Mouse (Mus musculus): ENCODE measurements around the gene Fbxl16. TPM values are rescaled to one million over a fixed set of nuclear protein-coding genes. Genes with fewer than 3 reads are reported as not detected.
"Not testable (repeated sequence)": the region's sequence is repeated elsewhere in the genome, so short reads cannot be mapped to it uniquely, and the experiment has no call there.

Gene Fbxl16
- polyA plus RNA-seq, 1 experiment from 2014 or later = 0.78 TPM

DNA sequence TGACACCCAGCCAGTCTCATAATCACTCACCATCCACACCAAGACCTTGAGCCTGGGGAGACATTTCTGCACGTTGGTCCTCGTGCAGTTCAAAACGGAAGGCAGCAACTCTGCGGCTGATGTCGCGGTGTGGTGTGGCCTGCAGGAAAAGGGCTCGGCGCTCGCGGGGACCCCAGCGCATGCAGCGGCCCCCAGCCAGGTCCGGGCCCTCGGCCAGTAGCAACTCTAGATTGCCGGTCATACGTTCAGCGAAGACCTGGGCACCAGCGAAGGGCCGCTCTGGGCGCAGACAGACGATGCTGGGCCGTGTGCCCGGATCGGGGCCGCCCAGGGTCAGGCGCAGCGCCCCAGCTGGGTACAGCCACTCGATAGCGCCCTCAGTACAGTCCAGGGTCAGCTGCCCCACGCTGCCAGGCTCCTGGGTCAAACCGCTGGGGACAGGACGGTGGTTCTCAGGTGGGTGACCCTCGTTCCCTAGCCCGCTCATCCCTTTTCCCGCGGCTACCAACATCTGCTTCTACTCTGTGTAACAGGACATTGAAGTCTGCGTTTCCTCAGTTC, 12.6 kb upstream of the Fbxl16 start:
- 4% methylated on average over 37 of the region's 37 CpGs for WGBS
- Histone ChIP-seq H3K4me3 (peak overlapping the region; percentile 69), H3K9ac (peak overlapping the region; percentile 65), H3K27ac (no peak overlapping the region), H3K27me3 (peaks cover 1% of the 10 kb centered on the region; the same call in 1 of the 2 replicates), H3K36me3 (no peaks in the 10 kb centered on the region), H3K4me2 (peak overlapping the region; percentile 82), H3K4me1 (replicated peaks) (peaks cover 35% of the 10 kb centered on the region), H3K9me3 (replicated peaks) (no peaks in the 10 kb centered on the region)
- no peak for ATAC-seq (replicated peaks; ENCODE audit: insufficient number of reproducible peaks, insufficient read depth, low FRiP score, low read depth)

DNA sequence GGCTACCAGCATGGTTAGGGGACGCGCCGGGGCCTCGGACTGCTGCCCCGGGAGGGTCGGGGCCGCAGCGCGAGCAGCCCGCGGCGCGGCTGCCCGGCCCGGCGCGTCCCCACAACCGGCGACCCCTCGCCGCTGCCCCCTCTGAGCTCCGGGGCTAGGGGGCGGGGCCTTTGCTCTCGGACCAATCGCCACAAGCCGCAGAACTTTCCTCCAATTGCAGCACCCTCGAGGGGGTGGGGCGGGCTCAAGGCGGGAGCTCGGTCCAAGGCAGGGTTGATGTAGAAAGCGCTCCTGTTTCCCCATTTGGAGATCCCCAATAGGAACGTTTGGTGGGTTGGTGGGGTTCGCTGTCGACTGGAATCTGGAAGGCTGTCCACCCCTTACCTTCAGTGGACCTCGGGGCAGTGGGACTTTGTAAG, 11.9 kb upstream of the Fbxl16 start, which contains the start of gene Metrn:
Gene Metrn, minus strand, starts transcription at position 186 of the 419 bp plus-strand sequence.
- 0% methylated on average over 35 of the region's 35 CpGs for WGBS
- Histone ChIP-seq H3K4me1 (replicated peaks) (peaks cover 31% of the 10 kb centered on the region), H3K27me3 (peaks cover 5% of the 10 kb centered on the region), H3K4me3 (peak within 1 kb of the TSS; percentile 69), H3K36me3 (no peaks in the 10 kb centered on the region), H3K9ac (peak within 1 kb of the TSS; percentile 65), H3K4me2 (peak within 1 kb of the TSS; percentile 82), H3K27ac (no peak within 1 kb of the TSS), H3K9me3 (replicated peaks) (no peaks in the 10 kb centered on the region)
- ATAC-seq (replicated peaks; ENCODE audit: insufficient number of reproducible peaks, insufficient read depth, low FRiP score, low read depth) = peak; percentile 78

DNA sequence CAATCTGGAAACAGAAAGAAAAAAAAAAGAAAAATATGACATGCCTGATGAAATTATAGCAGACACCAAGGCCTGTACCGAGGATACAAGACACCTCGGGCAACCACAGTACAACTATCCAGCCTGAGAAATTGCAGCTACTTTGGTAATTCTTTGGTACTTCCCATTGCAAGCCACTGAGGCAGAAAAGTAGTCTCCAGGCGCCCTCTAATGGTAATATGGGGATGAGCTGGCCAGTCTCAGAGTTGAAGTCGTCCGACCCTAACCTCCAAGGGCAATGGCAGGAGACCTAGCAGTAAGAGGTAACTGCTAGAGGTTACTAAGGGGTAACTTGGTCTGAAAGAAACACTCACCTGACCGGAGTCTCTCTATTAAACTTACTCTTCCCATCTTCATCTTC, 7.9 kb upstream of the Fbxl16 start:
- 5% methylated on average over 6 of the region's 6 CpGs for WGBS

DNA sequence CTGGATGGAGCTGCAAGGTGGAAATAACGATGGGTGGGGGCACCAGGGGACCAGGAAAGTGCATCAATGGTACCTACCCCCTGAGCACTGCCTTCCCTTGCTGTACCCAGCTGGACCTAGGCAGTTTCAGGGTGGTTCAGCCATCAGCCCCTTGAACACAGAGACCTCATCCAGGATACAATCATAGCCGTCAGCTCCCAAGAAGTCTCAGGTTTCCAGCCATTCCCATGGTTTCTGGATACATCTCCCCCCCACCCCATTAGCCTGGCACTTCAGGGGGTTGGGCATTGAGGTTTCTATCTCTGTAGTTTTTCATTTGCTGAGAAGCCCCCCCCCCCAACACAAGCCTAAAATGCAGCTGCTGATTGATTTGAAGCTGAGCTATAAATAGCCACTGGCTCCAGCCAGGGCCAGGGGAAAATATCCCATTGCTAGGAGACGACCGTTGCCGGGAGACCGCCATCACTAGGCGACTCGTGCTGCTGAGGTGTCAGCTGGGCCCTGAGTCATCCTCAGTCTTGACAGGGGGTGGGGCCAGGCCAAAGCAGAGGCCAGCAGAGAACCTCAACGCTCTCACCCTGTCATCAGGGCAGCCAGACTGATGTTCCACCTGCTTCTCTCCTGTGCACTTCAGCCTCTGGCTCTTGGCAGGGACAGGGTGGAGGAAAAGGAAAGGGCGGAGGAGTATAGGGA, 5.9 kb upstream of the Fbxl16 start:
- no peak overlapping the region for H3K4me3 ChIP-seq
- H3K27ac ChIP-seq = no peak overlapping the region
- peak; percentile 82 for ATAC-seq (replicated peaks; ENCODE audit: insufficient number of reproducible peaks, insufficient read depth, low FRiP score, low read depth)
- H3K27me3 ChIP-seq = peaks cover 17% of the 10 kb centered on the region
- H3K9ac ChIP-seq = no peak overlapping the region
- H3K9me3 ChIP-seq (replicated peaks) = no peaks in the 10 kb centered on the region
- H3K36me3 ChIP-seq = no peaks in the 10 kb centered on the region
- peak overlapping the region; percentile 27; the same call in 1 of the 2 replicates for H3K4me2 ChIP-seq
- WGBS = 7% methylated on average over 10 of the region's 10 CpGs
- peaks cover 9% of the 10 kb centered on the region for H3K4me1 ChIP-seq (replicated peaks)

More for the DNA sequence above, 7.9 kb upstream of the Fbxl16 start:
- no peaks in the 10 kb centered on the region for H3K36me3 ChIP-seq
- ATAC-seq (replicated peaks; ENCODE audit: insufficient number of reproducible peaks, insufficient read depth, low FRiP score, low read depth) = no peak
- peaks cover 15% of the 10 kb centered on the region for H3K27me3 ChIP-seq
- no peak overlapping the region for H3K27ac ChIP-seq
- H3K4me2 ChIP-seq = no peak overlapping the region
- H3K9me3 ChIP-seq (replicated peaks) = no peaks in the 10 kb centered on the region
- H3K9ac ChIP-seq = no peak overlapping the region
- no peak overlapping the region for H3K4me3 ChIP-seq
- peaks cover 14% of the 10 kb centered on the region for H3K4me1 ChIP-seq (replicated peaks)

DNA sequence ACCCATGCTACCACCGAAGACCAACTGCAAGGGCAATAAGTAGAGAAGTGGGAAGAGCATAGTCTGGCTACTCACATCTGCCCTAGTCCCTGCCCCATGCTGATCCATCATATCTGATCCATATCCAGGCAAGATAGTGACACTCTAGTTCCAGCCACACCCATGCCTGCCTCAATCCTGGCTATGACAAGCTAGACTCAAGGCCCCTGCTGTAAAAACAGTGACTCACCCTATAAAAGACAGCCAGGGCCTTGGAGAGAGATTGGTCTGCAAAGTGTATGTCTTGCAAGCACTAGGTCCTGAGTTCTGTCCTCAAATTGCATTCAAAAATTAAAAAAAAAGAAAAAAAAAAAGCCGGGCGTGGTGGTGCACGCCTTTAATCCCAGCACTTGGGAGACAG, 2.4 kb upstream of the Fbxl16 start:
- Histone ChIP-seq H3K36me3 (no peaks in the 10 kb centered on the region), H3K27me3 (peaks cover 49% of the 10 kb centered on the region), H3K27ac (no peak overlapping the region), H3K9me3 (replicated peaks) (no peaks in the 10 kb centered on the region), H3K9ac (no peak overlapping the region), H3K4me2 (no peak overlapping the region), H3K4me3 (no peak overlapping the region), H3K4me1 (replicated peaks) (peaks cover 27% of the 10 kb centered on the region)
- no peak for ATAC-seq (replicated peaks; ENCODE audit: insufficient number of reproducible peaks, insufficient read depth, low FRiP score, low read depth)
- 86% methylated on average over 4 of the region's 4 CpGs for WGBS

DNA sequence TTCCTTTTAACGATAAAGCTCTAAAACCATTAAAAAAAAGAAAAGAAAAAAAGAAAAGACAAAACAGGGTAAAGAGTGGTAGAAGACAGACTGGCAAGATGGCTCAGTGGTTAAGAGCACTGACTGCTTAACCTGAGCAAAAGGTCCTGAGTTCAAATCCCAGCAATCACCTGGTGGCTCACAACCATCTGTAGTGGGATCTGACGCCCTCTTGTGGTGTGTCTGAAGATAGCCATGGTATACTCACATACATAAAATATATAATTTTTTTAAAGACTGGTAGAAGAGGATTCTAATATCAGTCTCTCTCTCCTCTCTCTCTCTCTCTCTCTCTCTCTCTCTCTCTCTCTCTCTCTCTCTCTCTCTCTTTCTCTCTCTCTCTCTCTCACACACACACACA, 1.4 kb upstream of the Fbxl16 start:
- not testable (repeated sequence) for H3K4me3 ChIP-seq; H3K9me3 ChIP-seq (replicated peaks); ATAC-seq (replicated peaks; ENCODE audit: insufficient number of reproducible peaks, insufficient read depth, low FRiP score, low read depth); H3K27ac ChIP-seq; H3K36me3 ChIP-seq; H3K9ac ChIP-seq; H3K4me2 ChIP-seq
- H3K27me3 ChIP-seq = peaks cover 54% of the 10 kb centered on the region
- peaks cover 27% of the 10 kb centered on the region for H3K4me1 ChIP-seq (replicated peaks)
- WGBS = 45% methylated on average over 2 of the region's 2 CpGs

DNA sequence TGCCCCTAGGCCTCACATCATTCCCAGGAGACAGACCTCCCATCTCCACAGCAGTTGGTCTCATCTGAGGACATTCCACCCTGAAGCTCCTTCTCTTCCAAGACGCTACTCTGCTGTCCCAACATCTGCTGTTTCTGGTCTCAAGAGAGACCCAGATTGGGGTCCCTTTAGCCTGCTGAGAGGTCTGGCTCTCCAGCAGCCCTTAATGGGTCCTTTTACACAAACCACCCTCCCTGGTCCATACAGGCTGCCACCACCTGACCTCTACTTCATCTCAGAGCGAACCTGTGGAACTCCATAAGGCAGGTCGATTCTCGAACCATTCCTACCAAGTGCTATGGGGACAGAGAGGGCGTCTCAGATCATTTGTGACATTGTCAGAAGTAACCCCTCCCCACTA, 857 bp upstream of the Fbxl16 start:
- peaks cover 21% of the 10 kb centered on the region for H3K4me1 ChIP-seq (replicated peaks)
- H3K9me3 ChIP-seq (replicated peaks) = no peaks in the 10 kb centered on the region
- peak overlapping the region; percentile 96 for H3K4me2 ChIP-seq
- no peak overlapping the region for H3K27ac ChIP-seq
- H3K4me3 ChIP-seq = peak overlapping the region; percentile 62
- H3K27me3 ChIP-seq = peaks cover 56% of the 10 kb centered on the region
- no peak for ATAC-seq (replicated peaks; ENCODE audit: insufficient number of reproducible peaks, insufficient read depth, low FRiP score, low read depth)
- 42% methylated on average over 5 of the region's 5 CpGs for WGBS
- no peaks in the 10 kb centered on the region for H3K36me3 ChIP-seq
- 0 out of 2 replicates have a peak overlapping the region, but pooled peaks have one; percentile 40 for H3K9ac ChIP-seq

DNA sequence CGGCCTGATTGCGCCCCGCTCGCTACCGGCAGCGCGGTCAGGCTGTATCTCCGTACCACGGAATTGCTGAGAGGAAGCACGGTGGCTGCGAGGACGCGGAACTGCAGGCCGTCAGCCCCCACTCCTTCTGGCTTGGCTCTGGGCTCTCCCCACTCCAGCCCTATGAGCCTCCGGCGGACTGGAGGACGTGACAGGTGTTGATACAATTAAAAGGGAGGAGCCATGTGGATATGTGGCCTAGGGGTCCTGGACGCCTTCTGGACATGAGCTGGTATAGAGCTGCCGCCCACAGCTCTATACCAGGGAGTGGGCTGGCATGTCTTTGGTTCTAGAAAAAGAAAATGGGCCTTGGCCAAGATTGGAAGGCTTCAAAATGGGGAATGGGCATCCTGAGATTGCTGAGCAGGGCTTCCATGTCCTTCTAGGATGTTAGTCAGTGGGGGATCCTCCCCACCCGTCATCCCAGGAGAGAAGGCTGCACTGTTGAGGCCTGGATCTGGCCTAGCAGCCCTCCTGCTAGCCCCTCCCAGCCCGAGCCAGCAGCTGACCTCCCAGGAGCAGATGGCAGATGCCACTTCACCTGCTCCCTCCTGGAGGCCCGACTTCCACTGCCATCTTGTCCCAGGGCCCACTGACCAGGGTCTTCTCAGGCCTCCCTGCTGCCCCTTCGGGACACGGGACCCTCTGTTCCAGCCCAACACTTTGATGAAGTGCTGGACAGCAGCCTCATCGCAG, 888 bp downstream of the Fbxl16 start:
- Histone ChIP-seq H3K27me3 (peaks cover 67% of the 10 kb centered on the region), H3K27ac (no peak overlapping the region), H3K4me2 (peak overlapping the region; percentile 96), H3K4me1 (replicated peaks) (peaks cover 22% of the 10 kb centered on the region), H3K9me3 (replicated peaks) (no peaks in the 10 kb centered on the region), H3K4me3 (peak overlapping the region; percentile 62), H3K36me3 (no peaks in the 10 kb centered on the region), H3K9ac (peak overlapping the region; percentile 40)
- WGBS = 9% methylated on average over 24 of the region's 25 CpGs
- ATAC-seq (replicated peaks; ENCODE audit: insufficient number of reproducible peaks, insufficient read depth, low FRiP score, low read depth) = no peak

DNA sequence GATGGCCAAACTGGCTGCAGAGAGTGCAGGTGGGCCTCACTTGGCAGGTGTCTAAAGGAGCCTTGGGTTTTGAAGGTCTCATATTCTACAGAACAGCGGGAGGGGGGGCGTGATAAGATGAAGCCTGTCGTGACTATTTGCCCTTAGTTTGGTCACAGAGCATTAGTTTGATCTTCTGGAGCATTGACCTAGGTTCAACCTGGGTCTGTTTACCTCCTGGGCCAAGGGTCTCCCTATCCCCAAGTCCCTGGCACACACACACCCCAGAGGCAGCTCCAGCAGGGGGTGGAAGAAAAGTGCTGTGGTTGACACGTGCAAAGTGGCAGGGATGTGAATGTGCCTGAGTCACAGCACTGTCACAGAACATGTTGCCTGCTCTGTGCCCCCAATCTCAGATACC, 2.0 kb downstream of the Fbxl16 start:
- WGBS = 76% methylated on average over 4 of the region's 4 CpGs
- Histone ChIP-seq H3K4me3 (no peak overlapping the region), H3K9me3 (replicated peaks) (no peaks in the 10 kb centered on the region), H3K36me3 (no peaks in the 10 kb centered on the region), H3K9ac (no peak overlapping the region), H3K27ac (no peak overlapping the region), H3K4me2 (no peak overlapping the region), H3K4me1 (replicated peaks) (peaks cover 22% of the 10 kb centered on the region), H3K27me3 (peaks cover 74% of the 10 kb centered on the region)
- ATAC-seq (replicated peaks; ENCODE audit: insufficient number of reproducible peaks, insufficient read depth, low FRiP score, low read depth) = no peak

DNA sequence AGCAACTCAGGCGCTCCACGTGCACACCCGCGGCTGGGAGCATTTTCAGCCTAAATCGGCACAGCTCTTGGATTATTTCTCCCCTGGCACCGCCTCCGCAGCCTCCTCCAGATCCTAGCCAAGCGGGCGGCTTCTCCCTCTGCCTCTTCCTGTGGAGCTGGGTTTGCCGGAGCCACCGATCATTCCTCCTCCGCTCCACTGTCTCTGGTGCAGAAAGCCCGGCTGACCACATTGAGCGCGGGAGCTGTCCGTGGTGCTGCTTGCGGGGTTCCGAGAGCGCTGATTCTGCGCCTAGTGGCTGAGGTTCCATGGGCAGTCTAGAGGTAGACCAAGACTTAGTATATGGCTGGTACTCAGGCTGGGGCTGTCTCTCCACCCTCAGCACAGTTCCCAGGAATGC, 4.6 kb downstream of the Fbxl16 start:
- no peaks in the 10 kb centered on the region for H3K36me3 ChIP-seq
- no peak overlapping the region for H3K9ac ChIP-seq
- H3K4me3 ChIP-seq = no peak overlapping the region
- H3K9me3 ChIP-seq (replicated peaks) = no peaks in the 10 kb centered on the region
- 2% methylated on average over 20 of the region's 20 CpGs for WGBS
- H3K27me3 ChIP-seq = peaks cover 93% of the 10 kb centered on the region
- H3K4me2 ChIP-seq = no peak overlapping the region
- H3K4me1 ChIP-seq (replicated peaks) = peaks cover 17% of the 10 kb centered on the region
- 0 out of 2 replicates have a peak, but pooled peaks have one; percentile 30 for ATAC-seq (replicated peaks; ENCODE audit: insufficient number of reproducible peaks, insufficient read depth, low FRiP score, low read depth)
- no peak overlapping the region for H3K27ac ChIP-seq

DNA sequence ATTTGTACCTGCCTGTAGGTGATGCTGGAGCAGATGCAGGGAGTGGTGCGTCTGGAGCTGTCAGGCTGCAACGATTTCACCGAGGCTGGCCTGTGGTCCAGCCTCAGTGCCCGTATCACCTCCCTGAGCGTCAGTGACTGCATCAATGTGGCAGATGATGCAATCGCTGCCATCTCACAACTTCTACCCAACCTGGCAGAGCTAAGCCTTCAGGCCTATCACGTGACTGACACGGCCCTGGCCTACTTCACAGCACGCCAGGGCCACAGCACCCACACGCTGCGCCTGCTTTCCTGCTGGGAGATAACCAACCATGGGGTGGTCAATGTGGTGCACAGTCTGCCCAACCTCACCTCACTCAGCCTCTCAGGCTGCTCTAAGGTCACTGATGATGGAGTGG, 8.8 kb downstream of the Fbxl16 start:
- H3K27ac ChIP-seq = no peak overlapping the region
- H3K4me3 ChIP-seq = no peak overlapping the region
- ATAC-seq (replicated peaks; ENCODE audit: insufficient number of reproducible peaks, insufficient read depth, low FRiP score, low read depth) = no peak
- peaks cover 92% of the 10 kb centered on the region for H3K27me3 ChIP-seq
- no peak overlapping the region for H3K4me2 ChIP-seq
- no peaks in the 10 kb centered on the region for H3K36me3 ChIP-seq
- no peaks in the 10 kb centered on the region for H3K9me3 ChIP-seq (replicated peaks)
- H3K4me1 ChIP-seq (replicated peaks) = peaks cover 4% of the 10 kb centered on the region
- no peak overlapping the region for H3K9ac ChIP-seq
- WGBS = 73% methylated on average over 11 of the region's 11 CpGs
